Mouse (Mus musculus) embryonic facial prominence, embryonic 14.5 days (tissue): ENCODE measurements around the gene Ddx55. TPM values are rescaled to one million over a fixed set of nuclear protein-coding genes. Genes with fewer than 3 reads are reported as not detected.

Experiments
- ATAC-seq: fragments of 200-750 bp; cut with Nextera tagmentation; 2 replicates; pipeline ENCODE4 v1.8.0; 2017; ENCODE audit warnings: low read depth, moderate number of reproducible peaks, moderate TSS enrichment
- DNase-seq: peaks from one replicate; pipeline ENCODE4 v3.0.0-alpha.2; 2015; ENCODE audit warnings: low spot score
- H3K27ac ChIP-seq: fragments of 300-500 bp; sonication (generic); replicated peaks from 2 replicates; pipeline ENCODE4 v1.5.1; 2014; ENCODE audit warnings: low read depth, mild to moderate bottlenecking, low read length, moderate library complexity
- H3K27me3 ChIP-seq: fragments of 300-500 bp; sonication (generic); replicated peaks from 2 replicates; pipeline ENCODE4 v1.6.1; 2014; ENCODE audit warnings: low read length; ENCODE audit not compliant: control insufficient read depth, insufficient read depth
- H3K36me3 ChIP-seq: fragments of 300-500 bp; sonication (generic); 2 replicates; pipeline ENCODE4 v1.6.1; 2014; ENCODE audit warnings: low read length, mixed read lengths; ENCODE audit not compliant: control insufficient read depth, insufficient read depth
- H3K4me1 ChIP-seq: fragments of 300-500 bp; sonication (generic); 2 replicates; pipeline ENCODE4 v1.6.1; 2014; ENCODE audit warnings: antibody characterized with exemption, low read length; ENCODE audit not compliant: control insufficient read depth, insufficient read depth
- H3K4me2 ChIP-seq: fragments of 300-500 bp; sonication (generic); 2 replicates; pipeline ENCODE4 v1.6.1; 2014; ENCODE audit warnings: low read depth, mild to moderate bottlenecking, low read length, moderate library complexity, mixed read lengths
- H3K4me3 ChIP-seq: fragments of 300-500 bp; sonication (generic); 2 replicates; pipeline ENCODE4 v1.5.1; 2014; ENCODE audit warnings: low read depth, mild to moderate bottlenecking, low read length
- H3K9ac ChIP-seq: fragments of 300-500 bp; sonication (generic); 2 replicates; pipeline ENCODE4 v1.6.1; 2014; ENCODE audit warnings: low read depth, mild to moderate bottlenecking, low read length, moderate library complexity, mixed read lengths
- H3K9me3 ChIP-seq: fragments of 300-500 bp; sonication (generic); 2 replicates; pipeline ENCODE4 v1.6.1; 2016; ENCODE audit warnings: low read length; ENCODE audit not compliant: control insufficient read depth
- WGBS: fragments of 180-500 bp; shearing (Covaris S2); extraction: QIAGEN DNeasy Blood & Tissue Kit; methylation state at CpG from one replicate; pipeline ENCODE4 v1.1.7; 2014; 5-methylcytosine and 5-hydroxymethylcytosine counted together
- polyA plus RNA-seq: library from polyadenylated mRNA; unstranded; fragments of >200 nt; fragmentation: Nextera tagmentation; extraction: Ambion mirVana; gene quantifications from 2 replicates; pipeline ENCODE4 v1.2.1, GENCODE M21; 2014

Ddx55 gene
- polyA plus RNA-seq, 1 experiment from 2014 or later, result 8.5 TPM

DNA sequence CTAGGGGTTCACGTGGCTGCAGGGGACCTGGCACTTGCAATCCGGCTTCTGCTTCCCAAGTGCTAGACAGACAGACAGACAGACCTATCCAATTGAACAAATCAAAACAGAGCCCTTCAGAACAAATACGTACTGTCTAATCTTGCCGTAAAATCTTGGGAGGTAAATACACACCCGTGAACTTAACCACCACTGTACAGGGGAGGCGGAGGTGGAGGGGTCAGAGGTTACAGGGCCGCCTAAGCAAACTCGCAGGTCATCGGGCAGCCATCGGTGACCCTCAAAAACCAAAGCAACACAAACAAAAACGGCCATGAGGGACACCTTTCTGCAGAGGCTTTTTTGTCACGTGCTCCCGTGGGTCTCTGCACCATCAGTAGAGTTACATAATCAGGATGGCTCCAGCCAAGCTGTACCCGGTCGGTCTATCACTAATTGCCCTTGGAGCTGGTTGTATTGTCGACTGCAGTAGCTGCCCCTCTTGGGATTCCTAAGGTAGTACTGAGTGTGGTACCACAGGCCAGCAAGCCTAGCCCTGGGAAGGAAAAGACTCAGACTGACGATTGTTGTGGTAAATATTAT lies 52.5 kb downstream of the Ddx55 start:
- Histone ChIP-seq H3K27ac (no peak overlapping the region), H3K4me2 (no peak overlapping the region), H3K4me3 (no peak overlapping the region), H3K9me3 (no peaks in the 10 kb centered on the region), H3K9ac (no peak overlapping the region), H3K4me1 (no peaks in the 10 kb centered on the region), H3K36me3 (0 out of 2 replicates have a peak, but pooled peaks cover 14% of the 10 kb centered on the region), H3K27me3 (no peaks in the 10 kb centered on the region)
- DNase-seq (no peak), ATAC-seq (no peak)
- 80% methylated on average over 17 of the region's 17 CpGs for WGBS

DNA sequence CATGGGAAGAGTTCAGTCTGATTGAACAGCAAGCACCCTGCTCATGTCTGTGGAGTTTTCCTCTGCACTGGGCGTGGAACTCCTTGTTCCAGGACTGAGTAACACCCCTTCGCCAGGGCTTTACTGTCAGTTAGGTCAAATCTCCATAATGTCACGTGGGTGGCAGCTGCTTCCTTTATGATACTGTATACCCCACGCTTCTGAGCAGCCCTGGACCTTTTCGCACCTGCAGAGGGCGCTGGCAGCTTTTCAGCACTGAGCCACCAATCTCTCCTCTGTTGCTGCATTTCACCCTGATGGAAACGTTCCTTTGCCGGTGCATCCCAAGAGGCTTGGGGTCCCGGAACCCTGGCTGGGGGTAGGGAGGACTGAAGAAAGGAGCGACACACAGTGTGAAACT lies 58.3 kb downstream of the Ddx55 start:
- Histone ChIP-seq H3K9me3 (no peaks in the 10 kb centered on the region), H3K9ac (no peak overlapping the region), H3K36me3 (peaks cover 28% of the 10 kb centered on the region; the same call in 1 of the 2 replicates), H3K4me3 (no peak overlapping the region), H3K27ac (no peak overlapping the region), H3K4me1 (no peaks in the 10 kb centered on the region), H3K4me2 (no peak overlapping the region), H3K27me3 (no peaks in the 10 kb centered on the region)
- ATAC-seq (no peak), DNase-seq (no peak)
- WGBS, result 75% methylated on average over 10 of the region's 10 CpGs

DNA sequence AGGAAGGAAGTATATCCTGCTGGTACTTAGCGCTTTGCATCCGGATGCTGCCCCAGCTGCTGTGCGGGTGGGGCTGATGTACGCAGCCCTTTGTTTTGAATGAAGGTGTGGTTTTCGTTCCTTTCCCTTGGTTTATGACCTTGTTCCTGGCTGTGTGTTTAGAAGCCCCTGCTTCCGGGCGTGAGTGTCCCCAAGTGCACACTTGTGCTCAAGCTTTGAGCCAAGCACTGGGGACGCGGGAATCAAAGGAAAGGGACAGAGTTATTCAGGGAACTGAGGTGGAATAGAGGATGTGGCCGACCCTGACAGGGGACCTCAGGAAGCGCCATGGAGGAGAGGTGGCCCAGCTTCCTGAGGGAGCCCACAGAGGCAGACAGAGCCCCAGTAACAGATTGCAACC lies 62.0 kb downstream of the Ddx55 start:
- Histone ChIP-seq H3K27me3 (no peaks in the 10 kb centered on the region), H3K36me3 (peaks cover 21% of the 10 kb centered on the region; the same call in 1 of the 2 replicates), H3K9me3 (no peaks in the 10 kb centered on the region), H3K27ac (no peak overlapping the region), H3K9ac (no peak overlapping the region), H3K4me1 (no peaks in the 10 kb centered on the region), H3K4me2 (no peak overlapping the region), H3K4me3 (no peak overlapping the region)
- 83% methylated on average over 11 of the region's 11 CpGs for WGBS
- DNase-seq (peak; percentile 35), ATAC-seq (no peak)

DNA sequence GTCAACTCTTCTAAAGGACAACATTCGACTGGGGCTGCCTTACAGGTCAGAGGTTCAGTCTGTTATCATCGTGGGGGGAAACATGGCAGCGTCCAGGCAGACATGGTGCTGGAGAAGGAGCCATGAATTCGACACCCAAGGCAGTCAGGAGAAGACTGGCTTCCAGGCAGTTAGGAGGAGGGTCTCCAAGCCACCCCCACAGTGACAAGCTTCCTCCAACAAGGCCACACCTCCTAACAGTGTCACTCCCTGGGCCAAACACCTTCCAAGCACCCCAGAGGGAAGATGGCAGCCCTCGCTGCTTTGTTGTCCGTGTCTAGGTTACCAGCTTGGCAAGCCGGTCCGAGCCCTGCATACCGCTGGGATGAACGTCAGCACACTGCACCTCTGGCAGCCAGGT lies 66.0 kb downstream of the Ddx55 start:
- DNase-seq, result no peak
- H3K4me2 ChIP-seq, result no peak overlapping the region
- no peak overlapping the region for H3K4me3 ChIP-seq
- H3K9ac ChIP-seq, result no peak overlapping the region
- no peaks in the 10 kb centered on the region for H3K9me3 ChIP-seq
- no peaks in the 10 kb centered on the region for H3K4me1 ChIP-seq
- H3K36me3 ChIP-seq, result peaks cover 2% of the 10 kb centered on the region; the same call in 1 of the 2 replicates
- ATAC-seq, result no peak
- H3K27ac ChIP-seq, result no peak overlapping the region
- no peaks in the 10 kb centered on the region for H3K27me3 ChIP-seq
- WGBS, result 80% methylated on average over 10 of the region's 10 CpGs

Other genes starting within 250 kb of the Ddx55 start
- gene Mphosph9, start 224.9 kb upstream of the Ddx55 start, polyA plus RNA-seq, result 9.3 and 10.2 TPM in 2 replicates
- 9.3 and 10.4 TPM in 2 replicates for gene 2810006K23Rik, start 224.8 kb upstream of the Ddx55 start, polyA plus RNA-seq
- 62.2 and 69.7 TPM in 2 replicates for gene Cdk2ap1, start 189.8 kb upstream of the Ddx55 start, polyA plus RNA-seq
- gene Sbno1, start 126.9 kb upstream of the Ddx55 start, polyA plus RNA-seq, result 62.7 and 66.5 TPM in 2 replicates
- gene Kmt5a, start 112.9 kb upstream of the Ddx55 start, polyA plus RNA-seq, result 50.3 and 57.5 TPM in 2 replicates
- gene Rilpl2, start 74.5 kb upstream of the Ddx55 start, polyA plus RNA-seq, result 33.6 and 34.8 TPM in 2 replicates
- 11.0 and 11.4 TPM in 2 replicates for gene Snrnp35, start 69.7 kb upstream of the Ddx55 start, polyA plus RNA-seq
- gene Rilpl1, start 21.5 kb upstream of the Ddx55 start, polyA plus RNA-seq, result 27.0 and 29.6 TPM in 2 replicates
- 612 and 629 TPM in 2 replicates for gene Tmed2, start 12.2 kb upstream of the Ddx55 start, polyA plus RNA-seq
- 74.6 and 74.9 TPM in 2 replicates for gene Eif2b1, start 26.3 kb downstream of the Ddx55 start, polyA plus RNA-seq
- gene Gtf2h3, start 26.3 kb downstream of the Ddx55 start, polyA plus RNA-seq, result 56.7 and 74.3 TPM in 2 replicates
- gene Atp6v0a2, start 75.7 kb downstream of the Ddx55 start, polyA plus RNA-seq, result 46.8 and 48.3 TPM in 2 replicates
- 0.25 and 0.39 TPM in 2 replicates for gene Dnah10, start 172.2 kb downstream of the Ddx55 start, polyA plus RNA-seq